Mouse (Mus musculus) intestine, embryonic 15.5 days (tissue): ENCODE measurements at regions not wholly inside any gene's neighbourhood (a gene's known extent, or its start where the extent isn't known, plus 50 kb on each side); places are given as distances from the start of the nearest gene placed in this dataset.

Experiments
- ATAC-seq: fragments of 200-750 bp; cut with Nextera tagmentation; 2 replicates; pipeline ENCODE4 v1.8.0; 2017; ENCODE audit warnings: moderate TSS enrichment, moderate library complexity
- H3K27ac ChIP-seq: fragments of 300-500 bp; sonication (generic); 2 replicates; pipeline ENCODE4 v1.5.1; 2015; ENCODE audit warnings: mild to moderate bottlenecking, inconsistent platforms
- H3K27me3 ChIP-seq: fragments of 300-500 bp; sonication (generic); replicated peaks from 2 replicates; pipeline ENCODE4 v1.6.1; 2015; ENCODE audit warnings: inconsistent platforms
- H3K36me3 ChIP-seq: fragments of 300-500 bp; sonication (generic); 2 replicates; pipeline ENCODE4 v1.6.1; 2015; ENCODE audit warnings: inconsistent platforms
- H3K4me1 ChIP-seq: fragments of 300-500 bp; sonication (generic); replicated peaks from 2 replicates; pipeline ENCODE4 v1.6.1; 2015; ENCODE audit warnings: inconsistent platforms
- H3K4me2 ChIP-seq: fragments of 300-500 bp; sonication (generic); replicated peaks from 2 replicates; pipeline ENCODE4 v1.6.1; 2015; ENCODE audit warnings: mild to moderate bottlenecking, inconsistent platforms
- H3K4me3 ChIP-seq: fragments of 300-500 bp; sonication (generic); replicated peaks from 2 replicates; pipeline ENCODE4 v1.5.1; 2015; ENCODE audit warnings: inconsistent platforms
- H3K9ac ChIP-seq: fragments of 300-500 bp; sonication (generic); 2 replicates; pipeline ENCODE4 v1.6.1; 2015; ENCODE audit warnings: inconsistent platforms
- H3K9me3 ChIP-seq: fragments of 300-500 bp; sonication (generic); 2 replicates; pipeline ENCODE4 v1.6.1; 2016; ENCODE audit warnings: inconsistent platforms
- WGBS: fragments of 180-500 bp; shearing (Covaris S2); methylation state at CpG from one replicate; pipeline ENCODE4 v1.1.7; 2015; 5-methylcytosine and 5-hydroxymethylcytosine counted together

DNA sequence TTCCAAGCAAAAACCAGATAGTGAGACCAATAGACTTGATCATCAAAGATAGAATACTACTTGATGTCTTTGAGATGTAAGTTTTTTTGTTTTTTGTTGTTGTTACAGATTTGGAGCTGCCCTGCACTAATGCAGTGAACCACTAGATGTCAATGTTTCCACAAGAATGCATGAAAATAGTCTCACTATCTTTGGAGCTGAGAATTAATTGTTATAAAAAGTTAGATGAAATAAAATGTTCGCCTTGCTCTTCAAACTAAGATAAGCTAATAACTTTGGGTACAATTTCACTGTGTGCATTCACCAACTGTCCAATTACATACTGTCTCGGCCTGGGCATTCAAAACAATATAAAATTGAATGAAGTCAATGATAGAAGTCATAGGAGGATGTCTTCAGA, 223.2 kb upstream of the Agtr1b start:
- Histone ChIP-seq H3K4me3 (no peak overlapping the region), H3K4me2 (no peak overlapping the region), H3K9me3 (no peaks in the 10 kb centered on the region), H3K27ac (no peak overlapping the region), H3K36me3 (no peaks in the 10 kb centered on the region), H3K27me3 (no peaks in the 10 kb centered on the region), H3K4me1 (no peaks in the 10 kb centered on the region), H3K9ac (no peak overlapping the region)
- 36% methylated on average over 2 of the region's 2 CpGs for WGBS
- ATAC-seq, result no peak

DNA sequence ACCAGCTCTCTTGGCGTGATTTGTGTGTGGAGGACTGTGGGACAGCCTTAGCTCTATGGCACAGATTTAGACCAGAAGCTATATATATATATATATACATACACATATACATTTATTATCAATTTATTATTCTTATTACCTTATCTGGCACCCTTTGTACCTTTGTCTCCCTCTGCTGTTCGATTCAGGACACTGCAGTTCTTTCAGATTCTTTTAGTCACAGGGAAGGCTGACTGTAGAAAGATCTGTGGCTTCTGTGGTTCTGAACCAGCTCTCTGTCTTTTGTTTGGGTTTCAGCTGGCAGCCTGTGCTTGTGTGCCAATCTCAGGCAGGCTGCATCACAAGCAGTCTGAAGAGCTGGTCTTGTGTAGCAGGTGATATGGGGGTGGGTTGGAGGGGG, 184.6 kb upstream of the Agtr1b start:
- ATAC-seq, result no peak
- 42% methylated on average over 2 of the region's 2 CpGs for WGBS
- Histone ChIP-seq H3K27ac (no peak overlapping the region), H3K9me3 (no peaks in the 10 kb centered on the region), H3K27me3 (no peaks in the 10 kb centered on the region), H3K4me1 (no peaks in the 10 kb centered on the region), H3K36me3 (no peaks in the 10 kb centered on the region), H3K4me2 (no peak overlapping the region), H3K9ac (no peak overlapping the region), H3K4me3 (no peak overlapping the region)

DNA sequence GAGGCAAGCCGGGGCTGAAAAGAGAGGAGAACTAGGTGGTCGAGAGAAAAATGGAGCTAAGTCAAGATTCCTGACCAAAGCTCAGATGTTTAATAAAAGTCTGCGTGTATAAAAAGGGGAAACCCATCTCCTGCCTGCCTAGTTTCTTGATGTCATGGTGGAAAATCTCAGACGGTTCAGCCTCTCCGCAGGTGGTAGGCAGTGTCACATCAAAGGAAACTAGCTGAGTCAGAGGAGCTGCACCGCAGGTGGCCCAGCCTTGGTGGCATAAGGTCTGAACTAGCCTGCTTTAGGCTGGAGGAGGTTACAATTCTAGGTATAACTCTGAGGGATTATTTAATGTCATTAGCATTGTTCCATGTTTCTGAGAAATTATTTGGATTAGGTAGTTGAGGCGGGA, 177.0 kb upstream of the Agtr1b start:
- Histone ChIP-seq H3K27me3 (no peaks in the 10 kb centered on the region), H3K9ac (no peak overlapping the region), H3K4me3 (no peak overlapping the region), H3K27ac (no peak overlapping the region), H3K36me3 (no peaks in the 10 kb centered on the region), H3K4me2 (no peak overlapping the region), H3K4me1 (no peaks in the 10 kb centered on the region), H3K9me3 (no peaks in the 10 kb centered on the region)
- 78% methylated on average over 7 of the region's 7 CpGs for WGBS
- ATAC-seq, result no peak

DNA sequence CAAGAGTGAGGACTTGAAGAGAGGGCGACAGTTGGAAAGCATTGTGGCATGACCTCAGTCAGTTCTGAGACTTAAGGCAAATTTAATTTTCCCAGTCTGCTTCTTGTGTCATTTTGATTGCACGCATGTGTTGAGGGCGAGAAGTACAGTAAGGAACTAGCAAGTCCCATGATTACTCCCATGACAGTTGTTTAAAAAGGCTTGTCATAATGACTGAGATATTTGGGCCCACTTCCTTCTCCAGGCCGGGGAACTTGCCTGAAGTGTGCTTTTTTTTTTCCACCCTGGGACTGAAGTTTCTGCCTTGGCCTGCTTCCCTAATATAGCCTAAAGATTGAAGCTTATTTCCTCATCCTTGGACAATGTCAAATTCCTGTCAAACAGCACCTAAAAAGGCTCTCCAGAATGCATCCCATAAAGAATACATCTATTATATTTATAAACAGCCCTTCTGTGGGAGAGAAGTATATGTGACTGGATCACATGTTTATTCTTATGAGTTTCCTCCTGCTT, 171.6 kb upstream of the Agtr1b start:
- Histone ChIP-seq H3K4me3 (no peak overlapping the region), H3K9ac (no peak overlapping the region), H3K9me3 (no peaks in the 10 kb centered on the region), H3K4me2 (no peak overlapping the region), H3K36me3 (no peaks in the 10 kb centered on the region), H3K27me3 (no peaks in the 10 kb centered on the region), H3K4me1 (no peaks in the 10 kb centered on the region), H3K27ac (no peak overlapping the region)
- 45% methylated on average over 4 of the region's 4 CpGs for WGBS
- no peak for ATAC-seq

DNA sequence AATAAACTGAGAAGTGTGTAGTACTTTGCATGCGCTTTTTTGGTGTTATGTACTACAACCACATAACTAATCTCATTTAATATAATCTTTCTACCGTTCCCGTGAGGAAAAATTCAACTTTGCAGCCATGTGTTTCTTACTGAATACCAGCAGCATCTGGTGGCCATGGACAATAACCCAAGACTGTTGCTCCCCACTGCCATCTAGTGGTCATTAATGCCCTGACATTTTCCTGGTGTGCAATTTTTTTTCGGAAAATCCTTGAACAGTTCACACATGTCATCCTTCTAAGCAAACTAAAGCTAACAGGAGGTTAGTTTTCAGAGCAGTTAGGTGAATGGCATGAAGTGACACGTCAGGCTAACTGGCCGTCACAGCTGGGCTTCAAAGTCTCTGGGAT, 153.8 kb upstream of the Agtr1b start:
- Histone ChIP-seq H3K4me1 (no peaks in the 10 kb centered on the region), H3K27ac (no peak overlapping the region), H3K4me3 (no peak overlapping the region), H3K36me3 (no peaks in the 10 kb centered on the region), H3K9ac (no peak overlapping the region), H3K9me3 (no peaks in the 10 kb centered on the region), H3K27me3 (no peaks in the 10 kb centered on the region), H3K4me2 (no peak overlapping the region)
- ATAC-seq, result no peak
- 46% methylated on average over 6 of the region's 6 CpGs for WGBS

DNA sequence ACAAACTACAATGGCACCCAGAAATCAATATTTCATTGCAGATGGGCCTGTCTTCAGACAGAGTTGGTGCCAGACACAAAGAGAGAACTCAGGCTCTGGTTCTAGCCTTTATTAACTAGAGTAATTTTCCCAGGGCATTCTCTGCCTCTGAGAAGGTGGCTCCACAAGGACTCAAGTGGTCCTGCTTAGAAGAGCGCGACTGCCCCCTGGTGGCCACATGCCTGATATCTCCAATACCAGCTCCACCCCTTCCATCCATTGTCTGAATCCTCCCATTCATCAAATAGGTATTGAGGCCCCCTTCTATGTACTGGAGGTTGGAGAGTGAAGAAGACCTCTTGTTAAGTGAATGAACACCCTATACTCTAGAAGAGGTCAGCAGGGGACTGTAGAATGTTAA, 142.2 kb upstream of the Agtr1b start:
- no peak overlapping the region for H3K27ac ChIP-seq
- H3K4me2 ChIP-seq, result no peak overlapping the region
- peak; percentile 75 for ATAC-seq
- 1% methylated on average over 2 of the region's 2 CpGs for WGBS
- H3K36me3 ChIP-seq, result no peaks in the 10 kb centered on the region
- H3K4me1 ChIP-seq, result no peaks in the 10 kb centered on the region
- H3K4me3 ChIP-seq, result no peak overlapping the region
- H3K27me3 ChIP-seq, result no peaks in the 10 kb centered on the region
- no peaks in the 10 kb centered on the region for H3K9me3 ChIP-seq
- H3K9ac ChIP-seq, result no peak overlapping the region

DNA sequence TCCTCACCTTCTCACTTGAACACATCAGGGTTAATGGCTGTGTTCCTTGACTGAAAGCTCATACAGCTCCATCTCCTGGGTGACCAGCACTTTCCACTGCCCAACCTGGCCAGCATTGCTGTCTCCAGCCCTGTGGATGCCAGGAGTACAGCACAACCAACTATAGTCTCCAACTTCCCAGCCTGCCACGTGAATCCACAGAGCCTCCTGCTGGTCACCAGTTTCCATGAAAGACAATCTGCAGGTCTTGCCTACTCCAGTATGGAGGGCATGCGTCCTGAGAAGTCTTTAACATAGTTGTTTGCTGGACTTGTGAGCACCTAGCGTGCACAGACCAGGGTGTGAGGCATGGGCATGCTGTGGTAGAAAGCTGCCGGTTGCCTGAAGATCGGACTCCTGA, 138.6 kb upstream of the Agtr1b start:
- ATAC-seq, result no peak
- WGBS, result 85% methylated on average over 5 of the region's 5 CpGs
- Histone ChIP-seq H3K4me1 (no peaks in the 10 kb centered on the region), H3K36me3 (no peaks in the 10 kb centered on the region), H3K9me3 (no peaks in the 10 kb centered on the region), H3K4me3 (no peak overlapping the region), H3K27ac (no peak overlapping the region), H3K27me3 (no peaks in the 10 kb centered on the region), H3K9ac (no peak overlapping the region), H3K4me2 (no peak overlapping the region)
